Mouse (Mus musculus): ENCODE data around the gene Scrt2.

DNA sequence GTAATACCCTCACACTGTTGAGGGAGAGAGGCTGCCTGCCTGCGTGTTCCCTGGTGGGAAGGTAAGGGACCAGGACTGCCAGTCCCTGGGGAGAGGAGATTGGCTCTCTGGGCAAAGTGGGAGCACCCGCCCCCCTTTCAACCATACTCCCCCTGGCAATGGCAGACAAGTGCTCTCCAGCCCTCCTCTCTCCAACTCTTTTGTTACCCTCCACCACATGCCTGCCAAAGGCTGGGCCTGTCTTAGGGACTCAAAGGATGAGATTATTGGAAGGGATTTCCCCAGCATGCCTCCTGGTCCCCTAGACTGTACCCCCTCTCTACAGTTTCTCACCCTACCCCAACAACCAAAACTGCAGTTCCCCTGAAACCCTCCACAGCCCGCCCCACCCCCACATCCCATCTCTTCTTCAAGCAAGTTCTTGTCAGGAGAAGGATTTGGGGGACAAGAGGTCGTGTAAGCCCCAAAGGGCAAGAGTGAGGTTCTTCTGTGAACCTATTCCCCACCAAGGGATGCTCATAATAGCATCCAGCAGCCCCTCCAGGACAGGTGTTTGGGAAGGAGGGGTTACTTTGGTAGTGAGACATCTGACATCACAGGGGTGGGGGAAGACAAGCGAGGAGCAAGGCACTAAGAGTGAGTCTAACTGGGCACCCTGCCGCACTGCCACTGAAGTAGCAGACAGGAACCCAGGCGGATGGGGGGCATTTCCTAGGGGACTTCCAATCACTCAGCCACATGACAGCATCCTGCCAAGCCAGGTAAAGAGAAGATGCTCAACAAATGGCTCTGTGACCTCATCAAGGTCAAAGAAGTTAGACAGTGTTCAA lies 1.3 kb downstream of the Scrt2 start:
- no peak for TF ChIP-seq EP300 (optimal IDR thresholded peaks at IDR 0.05)
- TF ChIP-seq CTCF (IDR thresholded peaks at IDR 0.05; ENCODE audit: low read depth), result no peak
